Comparison of ENCODE assay signal across 8 mouse cellular contexts in genomic region chr6:108536546-108537317, GRCm38 (mm10).
DNase-seq lines count a peak whose midpoint lies in the region; ATAC-seq lines count a peak whose summit lies in the region.

No protein-coding gene starts in this region.

- ATAC-seq in granulocyte monocyte progenitor cell, adult 5-6 weeks (replicated peaks; ENCODE audit: poor library complexity, severe bottlenecking) = peak; percentile 87
- ATAC-seq in liver, embryonic 15.5 days (ENCODE audit: insufficient read depth) = peak; percentile 18; the same call in 1 of the 2 replicates
- ATAC-seq in forebrain, embryonic 14.5 days = no peak
- no peak for ATAC-seq in forebrain, embryonic 15.5 days (replicated peaks)

- H3K4me3 ChIP-seq in liver, embryonic 15.5 days (replicated peaks) = no peak overlapping the region
- no peak overlapping the region for H3K4me3 ChIP-seq in forebrain, embryonic 14.5 days (ENCODE audit: low read depth, low read length)
- no peak overlapping the region for H3K4me3 ChIP-seq in forebrain, embryonic 15.5 days

- DNase-seq in layer of hippocampus, adult 11-12 months (ENCODE audit: low spot score) = peak; percentile 56
- no peak for DNase-seq in layer of hippocampus, adult 9-10 months (ENCODE audit: low spot score)
- peak; percentile 78 for DNase-seq in splenic B cell, adult 2 months (ENCODE audit: low read depth, low spot score)
- no peak for DNase-seq in embryo, embryonic 10 days (ENCODE audit: low spot score)
- DNase-seq in forebrain, embryonic 14.5 days (ENCODE audit: low spot score) = no peak

- H3K27ac ChIP-seq in liver, embryonic 15.5 days (replicated peaks) = 0 out of 2 replicates have a peak overlapping the region, but pooled peaks have one; percentile 29
- H3K27ac ChIP-seq in forebrain, embryonic 14.5 days (ENCODE audit: low read depth, low read length) = no peak overlapping the region
- no peak overlapping the region for H3K27ac ChIP-seq in forebrain, embryonic 15.5 days (replicated peaks)

- no peaks in the 10 kb centered on the region for H3K36me3 ChIP-seq in liver, embryonic 15.5 days (replicated peaks)
- H3K36me3 ChIP-seq in splenic B cell, adult 2 months (ENCODE audit: control insufficient read depth, insufficient read depth, low read length, poor library complexity, severe bottlenecking) = no peaks in the 10 kb centered on the region; the same call in none of the 2 replicates
- no peaks in the 10 kb centered on the region for H3K36me3 ChIP-seq in forebrain, embryonic 14.5 days (ENCODE audit: control insufficient read depth, insufficient read depth, low read length)
- H3K36me3 ChIP-seq in forebrain, embryonic 15.5 days = no peaks in the 10 kb centered on the region

- H3K9ac ChIP-seq in liver, embryonic 15.5 days = no peak overlapping the region
- no peak overlapping the region for H3K9ac ChIP-seq in forebrain, embryonic 14.5 days (ENCODE audit: low read length)
- H3K9ac ChIP-seq in forebrain, embryonic 15.5 days (replicated peaks) = no peak overlapping the region

- 16% methylated on average over 8 of the region's 8 CpGs for WGBS in liver, embryonic 15.5 days (ENCODE audit: insufficient replicate concordance)
- 82% methylated on average over 8 of the region's 8 CpGs for WGBS in forebrain, embryonic 14.5 days
- 82% methylated on average over 8 of the region's 8 CpGs for WGBS in forebrain, embryonic 15.5 days

- peak overlapping the region; percentile 25; the same call in 1 of the 2 replicates for H3K4me2 ChIP-seq in liver, embryonic 15.5 days
- H3K4me2 ChIP-seq in forebrain, embryonic 14.5 days (ENCODE audit: low read length) = no peak overlapping the region
- no peak overlapping the region for H3K4me2 ChIP-seq in forebrain, embryonic 15.5 days (replicated peaks)

- H3K9me3 ChIP-seq in liver, embryonic 15.5 days (replicated peaks) = no peaks in the 10 kb centered on the region
- H3K9me3 ChIP-seq in forebrain, embryonic 14.5 days (replicated peaks; ENCODE audit: control insufficient read depth, low read length) = no peaks in the 10 kb centered on the region
- no peaks in the 10 kb centered on the region for H3K9me3 ChIP-seq in forebrain, embryonic 15.5 days

- H3K4me1 ChIP-seq in liver, embryonic 15.5 days (replicated peaks) = peaks cover 38% of the 10 kb centered on the region
- H3K4me1 ChIP-seq in forebrain, embryonic 14.5 days (ENCODE audit: control insufficient read depth, insufficient read depth, low read length) = no peaks in the 10 kb centered on the region
- H3K4me1 ChIP-seq in forebrain, embryonic 15.5 days = no peaks in the 10 kb centered on the region

- no peaks in the 10 kb centered on the region for H3K27me3 ChIP-seq in liver, embryonic 15.5 days
- H3K27me3 ChIP-seq in splenic B cell, adult 2 months (ENCODE audit: control insufficient read depth, insufficient read depth, low read length, poor library complexity, severe bottlenecking) = peaks cover 2% of the 10 kb centered on the region; the same call in 1 of the 2 replicates
- no peaks in the 10 kb centered on the region for H3K27me3 ChIP-seq in forebrain, embryonic 14.5 days (replicated peaks; ENCODE audit: control insufficient read depth, insufficient read depth, low read length)
- H3K27me3 ChIP-seq in forebrain, embryonic 15.5 days = no peaks in the 10 kb centered on the region

Comparison
In these comparisons a context has a peak if more than half of its experiments do, and no peak if none do; other contexts are left out.
1. DNase-seq: peak in layer of hippocampus, adult 11-12 months (single experiment) and splenic B cell, adult 2 months (single experiment); none in layer of hippocampus, adult 9-10 months (single experiment), embryo, embryonic 10 days (single experiment) and forebrain, embryonic 14.5 days (single experiment).
2. ATAC-seq: peak in granulocyte monocyte progenitor cell, adult 5-6 weeks (single experiment) and liver, embryonic 15.5 days (single experiment); none in forebrain, embryonic 14.5 days (single experiment) and forebrain, embryonic 15.5 days (single experiment).